Mouse (Mus musculus) ES-CJ7 (cell line): ENCODE data around the gene 6430548M08Rik.

Source experiments
- DNase-seq: peaks from one replicate; pipeline ENCODE4 v3.0.0; 2011; ENCODE audit warnings: low read depth, low spot score

Gene 6430548M08Rik

DNA sequence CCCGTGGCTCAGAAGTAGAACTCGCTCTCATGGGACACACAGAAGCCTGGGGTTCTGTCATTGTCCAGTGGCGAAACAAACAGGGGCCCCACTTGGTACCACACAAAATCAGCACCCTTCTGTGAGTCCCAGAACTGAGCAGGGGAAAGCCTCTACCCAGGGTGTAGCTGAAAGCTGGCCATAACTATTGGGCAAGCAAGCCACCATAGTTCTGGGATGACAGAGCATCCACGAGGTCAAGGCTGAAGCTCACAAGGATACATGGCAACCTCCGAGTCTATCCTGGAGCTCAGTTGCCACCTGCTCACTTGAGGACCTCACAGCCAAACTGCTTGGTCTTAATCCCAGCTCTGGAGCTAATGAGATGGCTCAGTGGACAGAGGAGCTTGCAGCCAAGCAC lies 67.3 kb downstream of the 6430548M08Rik start:
- no peak for DNase-seq

DNA sequence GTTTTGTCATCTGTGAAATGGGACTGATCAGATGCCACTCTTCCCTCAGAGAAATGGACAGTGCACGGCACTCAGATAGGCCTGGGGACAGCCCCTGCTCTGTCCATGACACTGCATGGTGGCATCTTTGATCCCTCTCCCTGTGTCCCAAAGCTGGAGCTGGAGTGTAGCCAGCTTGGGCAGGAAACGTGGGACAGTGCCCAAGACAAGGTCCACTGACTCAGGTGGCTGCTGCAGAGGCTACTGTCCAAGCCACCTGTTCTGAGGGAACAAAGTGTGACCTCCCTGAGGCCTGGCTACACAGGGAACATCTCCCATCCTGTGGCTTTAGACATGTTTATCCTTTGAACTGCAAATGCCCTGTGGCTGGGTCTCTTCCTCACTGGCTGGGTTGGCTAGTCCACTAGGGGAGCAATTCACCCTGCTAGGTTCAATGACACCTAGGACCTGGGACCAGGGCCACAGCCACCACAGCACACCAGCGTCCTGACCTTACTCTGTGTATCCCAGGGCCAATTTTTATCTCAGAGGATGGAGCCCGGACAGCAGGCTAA lies 68.0 kb downstream of the 6430548M08Rik start:
- DNase-seq = no peak

DNA sequence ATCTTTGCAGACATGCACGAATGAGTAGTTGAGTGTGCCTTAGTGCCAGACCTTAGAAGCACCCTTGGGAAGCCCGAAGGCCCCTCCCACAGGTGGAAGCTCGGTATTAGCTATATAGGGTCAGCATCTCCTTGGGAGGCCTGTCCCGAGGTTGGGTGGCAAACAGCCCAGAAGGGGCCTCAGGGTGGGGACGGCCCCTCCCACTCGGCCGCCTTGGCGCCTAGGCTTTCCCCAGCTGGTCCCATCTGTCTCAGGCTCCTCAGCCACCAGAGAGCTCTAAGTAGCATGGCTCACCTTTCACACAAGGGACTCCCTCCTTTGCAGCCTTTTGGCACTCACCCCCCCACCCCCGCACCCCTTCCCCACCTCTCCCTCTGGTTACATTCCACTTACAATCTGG lies 70.4 kb downstream of the 6430548M08Rik start:
- DNase-seq = no peak

DNA sequence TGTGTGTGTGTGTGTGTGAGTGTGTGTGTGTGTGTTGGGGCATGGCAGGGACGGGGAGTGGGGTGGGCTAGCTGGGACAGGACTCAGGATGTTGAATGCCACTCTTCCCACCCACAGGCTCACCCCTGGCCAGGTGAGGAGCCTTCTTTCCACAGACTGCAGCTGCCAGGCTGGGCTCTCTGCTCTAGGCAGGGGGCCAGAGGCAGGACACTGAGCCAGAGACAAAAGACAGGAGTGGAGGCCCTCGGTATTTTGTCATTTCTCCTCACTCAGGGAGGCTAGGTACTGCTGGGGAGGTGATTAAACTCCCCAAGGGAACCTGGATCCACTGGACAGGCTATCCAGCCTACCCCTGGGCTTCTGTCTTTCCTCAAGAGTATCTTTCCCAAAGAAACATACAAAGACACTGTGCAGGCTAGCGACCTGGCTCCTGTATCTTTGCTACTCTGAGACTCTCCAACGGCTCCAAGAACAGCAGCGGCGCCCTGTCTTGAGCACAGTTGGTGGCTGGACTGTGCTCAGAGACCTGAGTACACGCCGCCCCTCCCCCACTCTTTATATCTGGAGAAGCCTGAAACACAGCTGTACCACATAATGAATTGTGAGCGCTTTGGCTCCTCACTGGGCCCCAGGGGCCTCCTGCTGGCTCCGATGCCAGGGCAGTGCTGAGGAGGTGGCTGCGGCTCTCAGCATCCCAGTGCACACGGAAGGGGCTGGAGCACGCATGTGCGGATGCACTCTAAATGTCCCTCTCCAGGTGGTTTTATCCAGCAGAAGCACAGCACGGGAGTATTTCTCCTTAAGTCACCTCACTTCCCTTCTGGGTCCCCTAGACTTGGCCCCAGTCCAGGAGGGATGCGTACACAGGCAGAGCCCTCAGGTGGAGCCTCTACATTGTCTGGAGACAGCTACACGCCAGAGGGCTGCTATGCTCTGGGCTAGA lies 71.2 kb downstream of the 6430548M08Rik start:
- DNase-seq = no peak

DNA sequence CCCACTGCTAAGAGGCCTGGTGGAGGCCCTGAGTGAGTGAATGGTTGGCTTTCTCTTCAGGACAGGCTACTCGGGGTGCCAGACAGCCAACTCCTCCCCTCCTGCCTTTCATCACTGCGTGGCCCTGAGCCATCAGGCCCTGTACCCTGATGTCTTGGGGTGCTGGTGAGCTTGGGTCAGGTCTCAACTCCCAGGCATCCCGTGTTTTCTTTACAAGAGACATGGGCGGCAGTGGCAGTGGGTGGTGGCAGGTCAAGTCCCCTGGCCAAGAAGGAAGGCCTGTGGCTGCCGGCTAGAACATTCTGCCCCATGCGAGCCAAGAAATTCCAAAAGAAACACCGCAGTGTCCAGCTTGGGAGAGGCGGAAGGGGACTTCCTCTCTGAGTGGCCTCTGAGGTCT lies 72.5 kb downstream of the 6430548M08Rik start:
- no peak for DNase-seq

DNA sequence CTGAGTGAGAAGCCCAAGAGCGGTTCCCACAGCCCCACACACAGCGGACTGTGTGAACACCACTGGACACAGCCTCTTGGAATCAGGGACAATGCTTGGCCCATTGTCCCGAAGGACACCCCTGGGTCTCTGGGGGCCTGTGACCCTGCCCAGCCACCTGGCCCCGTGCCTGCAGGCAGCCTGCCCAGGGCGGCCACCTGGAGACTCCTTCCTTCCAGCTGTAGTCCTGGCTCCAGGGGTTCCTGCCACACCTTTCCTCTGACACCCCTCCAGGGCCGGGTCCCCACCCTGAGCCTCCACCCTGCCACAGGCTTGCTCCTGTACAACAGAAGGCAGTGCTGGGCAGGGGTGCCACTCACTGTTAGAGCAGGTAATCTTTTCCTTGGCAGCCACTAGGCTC lies 74.6 kb downstream of the 6430548M08Rik start:
- no peak for DNase-seq

DNA sequence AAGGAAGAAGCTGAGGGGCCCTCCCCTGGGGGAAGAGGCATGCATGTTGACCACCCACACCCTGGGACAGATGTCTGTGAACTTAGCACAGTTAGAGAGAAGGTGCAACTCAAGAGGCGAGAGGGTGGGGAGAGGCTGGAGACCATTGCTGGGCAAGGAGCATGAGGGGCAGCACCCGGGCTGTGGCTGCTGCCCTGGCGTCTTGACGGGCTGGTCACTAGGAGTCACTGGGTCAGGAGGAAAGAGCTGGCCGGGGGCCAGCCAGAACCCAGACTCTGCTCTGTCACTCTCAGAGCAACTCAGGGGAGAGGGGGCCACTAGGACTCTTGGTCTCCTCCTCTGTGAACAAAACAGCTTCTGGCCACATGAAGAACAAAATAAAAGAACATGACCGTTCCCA lies 75.5 kb downstream of the 6430548M08Rik start:
- no peak for DNase-seq

DNA sequence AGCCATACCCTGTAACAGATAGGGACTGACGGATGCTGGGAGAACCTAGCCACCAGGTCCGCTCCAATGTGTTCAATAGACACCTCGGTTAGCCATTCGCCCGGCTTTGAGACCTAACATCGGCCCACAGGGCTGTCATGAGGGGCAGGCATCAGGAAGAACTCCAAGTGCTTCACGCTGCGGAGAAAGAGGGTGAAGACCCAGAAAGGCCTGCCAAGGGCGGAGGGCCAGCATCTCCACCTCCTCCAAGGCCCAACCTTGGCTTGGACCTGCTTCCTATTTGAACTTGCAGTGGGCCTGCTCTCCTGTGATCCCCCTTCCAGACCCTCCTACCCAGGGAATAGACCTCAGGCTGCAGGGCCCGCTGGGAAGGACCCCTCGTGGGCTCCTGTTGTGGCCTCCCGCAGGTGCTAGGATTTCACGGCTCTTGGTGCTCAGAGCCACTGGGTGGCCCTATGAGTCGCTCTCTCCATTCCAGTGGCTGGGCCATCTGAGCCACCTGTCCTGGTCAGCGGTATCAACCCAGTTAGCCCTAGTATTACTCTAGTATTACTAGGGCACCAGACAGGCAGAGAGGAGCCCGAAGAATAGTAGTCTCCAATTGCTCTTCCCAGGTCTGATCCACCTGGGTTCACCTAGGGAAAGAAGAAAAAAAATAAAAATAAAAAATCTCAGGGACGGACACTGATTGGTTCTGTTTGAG lies 76.3 kb downstream of the 6430548M08Rik start:
- no peak for DNase-seq

DNA sequence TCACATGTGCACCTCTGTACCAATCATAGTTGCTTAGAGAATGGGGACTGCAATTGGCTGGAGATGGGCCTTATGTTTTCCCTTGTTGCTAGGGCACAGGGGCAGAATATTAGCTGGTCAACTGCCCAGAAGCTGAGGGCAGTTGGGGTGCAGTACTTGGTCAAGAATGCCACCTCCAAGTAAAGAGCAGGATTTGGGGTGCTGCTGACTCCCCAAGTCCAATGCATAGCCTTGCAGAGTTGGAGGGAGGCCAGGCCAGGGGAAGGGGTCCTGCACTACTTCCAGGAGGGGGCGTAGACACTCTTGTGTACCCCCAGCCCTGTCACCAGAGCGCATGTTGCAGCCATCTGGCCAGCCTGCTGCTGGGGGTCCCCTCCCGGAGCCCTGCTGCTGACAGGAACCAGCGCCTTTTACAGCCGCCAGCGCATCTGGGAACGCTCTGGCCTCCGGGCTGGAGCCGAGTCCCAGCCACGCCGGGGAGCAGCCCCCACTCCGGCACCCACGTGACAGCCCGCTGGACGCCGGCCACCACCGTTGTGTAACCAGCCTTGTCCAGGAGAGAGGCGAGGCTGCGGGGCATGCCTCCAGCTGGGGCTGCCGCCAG lies 77.0 kb downstream of the 6430548M08Rik start:
- DNase-seq = no peak

DNA sequence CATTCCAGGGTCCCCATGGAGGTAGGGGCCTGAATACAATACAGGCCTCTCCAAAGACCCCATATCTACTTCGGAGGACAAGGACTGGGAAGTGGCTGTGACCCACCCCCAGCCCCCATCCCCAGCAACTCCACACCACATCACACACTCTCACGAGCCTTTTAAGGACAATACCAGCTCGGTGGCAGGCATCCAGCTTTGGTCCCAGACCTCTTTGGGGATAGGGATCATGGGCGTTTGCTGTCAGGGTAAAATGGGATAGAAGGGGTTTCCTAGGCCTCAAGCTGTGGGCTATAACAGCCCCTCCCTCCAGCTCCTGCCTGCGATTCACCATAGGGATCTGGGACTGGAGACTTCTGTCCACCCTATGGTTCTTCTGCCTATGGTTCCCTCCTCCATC lies 77.7 kb downstream of the 6430548M08Rik start:
- DNase-seq = no peak

DNA sequence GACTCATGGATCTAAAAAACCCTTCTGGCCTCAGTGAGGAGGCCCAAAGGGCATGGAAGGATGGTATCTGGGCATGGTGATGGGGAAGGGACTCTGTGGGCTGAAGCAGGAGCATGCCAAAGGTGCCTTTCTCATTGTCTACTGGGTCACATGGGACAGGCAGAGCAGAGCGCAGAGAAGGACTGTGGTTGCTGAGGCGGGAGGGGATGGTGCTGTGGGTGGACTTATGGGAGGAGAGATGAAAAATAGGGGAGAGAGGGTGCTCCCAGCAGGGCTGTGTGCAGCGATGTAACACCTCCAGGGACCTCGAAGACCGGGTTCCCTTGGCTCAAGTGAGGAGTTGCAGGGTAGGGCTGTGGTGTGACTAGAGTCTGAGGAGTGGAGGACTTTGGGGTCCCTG lies 78.2 kb downstream of the 6430548M08Rik start:
- no peak for DNase-seq

DNA sequence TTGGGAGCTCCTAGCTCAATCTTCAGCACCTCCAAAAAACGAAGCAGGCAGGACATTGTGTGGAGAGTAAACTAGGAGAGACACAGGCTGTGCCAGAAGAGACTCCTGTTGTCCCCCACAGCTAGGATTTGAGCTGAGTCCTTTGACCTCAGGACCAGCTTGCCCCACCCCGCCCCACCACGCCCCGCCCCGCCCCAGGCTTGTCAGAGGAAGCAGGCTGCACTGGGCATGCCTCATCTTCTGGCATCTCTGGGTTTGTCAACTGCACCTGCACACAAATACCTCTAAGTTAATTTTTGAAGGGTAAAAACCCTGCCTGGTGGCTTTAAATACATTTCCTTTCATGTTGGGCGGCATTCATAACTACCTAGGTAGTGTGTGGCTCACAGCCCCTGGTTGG lies 87.4 kb downstream of the 6430548M08Rik start:
- DNase-seq = no peak

DNA sequence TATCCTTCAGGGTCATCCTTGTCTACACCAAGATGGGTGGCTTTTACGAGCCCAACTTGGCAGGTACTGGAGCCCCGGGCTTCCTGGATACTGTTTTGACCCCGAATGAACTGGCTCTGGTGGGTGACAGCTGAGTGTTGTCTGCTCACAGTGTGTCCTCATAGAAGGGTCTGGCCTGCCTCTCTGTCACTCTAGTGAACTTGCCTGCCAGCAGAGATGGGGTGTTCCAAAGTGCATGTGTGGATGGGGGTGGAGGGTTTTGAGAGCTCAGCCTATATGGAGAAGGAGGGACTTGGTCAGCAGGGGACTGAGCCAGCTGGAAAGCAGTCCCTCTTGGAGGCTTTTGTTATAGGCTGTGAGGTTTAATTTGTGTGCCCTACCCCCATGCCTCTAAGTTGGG lies 88.6 kb downstream of the 6430548M08Rik start:
- DNase-seq = no peak

DNA sequence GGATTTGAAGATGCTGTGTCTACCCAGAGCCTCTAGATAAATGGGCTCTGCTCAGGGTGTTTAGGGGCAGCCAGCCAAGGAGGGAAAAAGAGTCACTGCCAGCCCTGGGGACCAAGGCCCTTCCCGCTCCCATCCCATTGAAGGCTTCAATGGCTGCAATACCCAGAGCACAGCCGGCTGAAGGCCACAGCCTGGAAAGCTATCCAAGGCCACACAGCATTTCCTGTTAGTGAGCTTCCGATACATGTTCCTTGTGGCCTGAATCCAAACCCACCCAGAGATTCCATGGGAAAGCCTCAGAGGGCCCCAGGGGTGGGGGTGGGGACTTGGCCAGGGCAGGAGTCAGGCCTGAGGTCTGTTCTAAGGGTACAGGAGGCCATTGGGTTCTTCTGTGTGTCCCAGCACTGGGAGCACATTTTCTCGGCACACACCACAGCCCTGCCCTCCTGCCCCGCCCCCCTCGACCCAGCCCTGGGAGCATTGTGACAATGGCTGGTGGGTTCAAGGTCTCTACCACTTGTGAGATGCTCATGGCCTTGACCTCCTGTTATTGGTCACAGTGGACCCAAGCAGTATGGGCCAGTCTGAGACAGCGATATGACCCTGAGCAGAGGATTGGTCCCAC lies 90.9 kb downstream of the 6430548M08Rik start:
- no peak for DNase-seq

DNA sequence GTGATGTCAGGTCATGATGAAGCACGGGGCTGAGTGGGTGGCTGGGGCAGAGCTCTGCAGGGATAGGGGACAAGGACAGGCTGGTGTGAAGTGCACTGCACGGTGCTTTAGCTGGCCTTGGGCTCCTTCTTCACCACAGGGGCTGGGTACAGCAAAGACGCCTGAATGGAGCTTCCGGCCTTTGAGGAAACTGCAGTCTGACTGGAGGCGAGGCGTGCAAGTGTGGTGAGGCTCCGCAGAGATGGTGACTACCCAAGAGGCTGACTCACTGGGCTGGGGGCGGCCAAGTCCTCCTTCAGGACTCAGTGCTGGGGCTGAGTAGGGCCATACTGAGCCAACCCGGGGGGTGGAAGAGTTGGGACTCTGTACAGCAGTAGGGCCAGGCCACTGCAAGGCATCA lies 92.0 kb downstream of the 6430548M08Rik start:
- DNase-seq = no peak

DNA sequence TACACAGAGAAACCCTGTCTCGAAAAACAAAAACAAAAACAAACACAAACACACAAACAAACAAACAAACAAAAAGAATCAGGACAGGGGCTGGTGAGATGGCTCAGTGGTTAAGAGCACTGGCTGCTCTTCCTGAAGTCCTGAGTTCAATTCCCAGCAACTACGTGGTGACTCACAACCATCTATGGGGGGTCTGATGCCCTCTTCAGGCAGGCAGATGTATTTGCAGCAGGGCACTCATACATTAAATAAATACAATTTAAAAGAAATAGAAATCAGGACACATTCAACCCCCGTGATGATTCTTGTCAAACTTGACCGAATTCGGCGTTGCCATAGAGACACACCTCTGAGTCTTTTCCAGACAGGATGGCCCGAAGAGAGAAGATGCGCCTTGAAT lies 93.4 kb downstream of the 6430548M08Rik start:
- no peak for DNase-seq

DNA sequence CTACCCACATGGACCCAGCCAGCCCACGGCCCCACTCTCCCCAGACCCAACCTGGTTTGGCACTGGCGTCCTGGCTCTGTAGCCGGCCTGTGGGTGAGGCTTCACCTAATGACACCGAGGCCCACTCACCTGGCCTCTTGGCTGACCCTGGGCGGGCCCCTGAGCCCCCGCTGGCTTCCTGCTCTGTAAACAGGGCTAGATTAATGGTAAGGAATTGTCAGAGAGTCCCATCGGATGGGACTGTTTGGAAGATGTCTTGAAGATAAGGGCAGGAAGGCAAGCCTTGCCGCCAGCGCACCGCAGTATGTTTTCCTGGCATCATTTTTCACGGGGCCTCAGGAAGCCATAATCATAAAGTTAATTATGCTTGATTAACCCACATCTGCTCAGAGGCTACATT lies 94.2 kb downstream of the 6430548M08Rik start:
- DNase-seq = no peak

DNA sequence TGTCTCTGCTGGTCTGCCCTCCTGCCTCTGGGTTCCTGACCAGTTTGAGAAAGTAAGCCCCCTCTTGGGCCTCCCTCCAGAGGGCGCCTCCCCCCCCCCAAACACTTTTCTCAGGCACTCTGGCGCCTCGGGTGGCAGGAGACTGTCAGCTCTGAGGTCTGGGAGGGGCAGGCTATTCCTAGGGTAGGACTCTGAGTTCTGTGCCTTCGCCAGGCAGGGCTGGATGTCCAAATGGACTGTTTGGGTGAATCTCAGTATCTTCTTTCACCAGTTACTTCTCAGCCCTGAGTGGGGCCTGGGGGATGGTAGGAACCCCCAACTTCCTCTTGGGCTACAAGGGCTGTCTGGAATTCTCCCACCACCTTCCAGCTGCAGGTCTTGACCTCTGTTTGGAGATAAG lies 97.4 kb downstream of the 6430548M08Rik start:
- DNase-seq = peak; percentile 50

DNA sequence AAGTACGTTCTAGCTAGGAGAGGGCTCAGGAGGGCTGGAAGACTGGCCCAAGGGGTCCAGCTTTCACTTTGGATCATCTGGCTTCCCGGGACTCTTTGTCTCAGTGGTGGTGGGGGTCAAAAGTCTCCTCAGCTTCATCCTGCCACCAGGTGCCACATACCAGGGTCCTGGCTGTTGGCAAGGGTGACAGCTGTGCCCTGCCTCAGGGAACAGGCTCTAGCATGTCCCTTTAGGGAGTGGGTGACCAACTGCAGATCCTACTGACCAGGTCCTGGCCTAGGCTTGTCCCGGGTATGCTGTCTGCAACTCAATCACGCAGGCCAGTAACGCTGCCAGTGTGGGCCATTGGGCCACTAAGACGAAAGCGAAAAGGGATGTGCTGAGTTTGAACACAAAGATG lies 98.6 kb downstream of the 6430548M08Rik start:
- DNase-seq = no peak

DNA sequence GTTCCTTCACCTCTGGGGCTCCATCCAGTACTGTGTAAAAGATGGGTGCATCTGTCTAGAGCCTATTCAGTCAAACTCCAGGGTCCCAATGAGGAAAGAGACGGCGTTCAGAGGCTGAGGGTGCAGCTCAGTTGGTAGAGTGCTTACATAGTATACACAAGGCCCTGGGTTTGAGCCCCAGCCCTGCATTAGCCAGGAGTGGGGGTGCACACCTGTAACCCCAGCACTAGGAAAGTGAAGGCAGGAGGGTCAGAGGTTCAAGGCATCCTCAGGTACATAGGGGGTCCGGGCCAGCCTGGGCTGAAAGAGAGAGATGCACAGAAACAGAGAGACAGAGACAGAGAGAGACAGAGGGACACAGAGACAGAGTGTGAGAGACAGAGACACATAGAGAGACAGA lies 99.3 kb downstream of the 6430548M08Rik start:
- DNase-seq = no peak

DNA sequence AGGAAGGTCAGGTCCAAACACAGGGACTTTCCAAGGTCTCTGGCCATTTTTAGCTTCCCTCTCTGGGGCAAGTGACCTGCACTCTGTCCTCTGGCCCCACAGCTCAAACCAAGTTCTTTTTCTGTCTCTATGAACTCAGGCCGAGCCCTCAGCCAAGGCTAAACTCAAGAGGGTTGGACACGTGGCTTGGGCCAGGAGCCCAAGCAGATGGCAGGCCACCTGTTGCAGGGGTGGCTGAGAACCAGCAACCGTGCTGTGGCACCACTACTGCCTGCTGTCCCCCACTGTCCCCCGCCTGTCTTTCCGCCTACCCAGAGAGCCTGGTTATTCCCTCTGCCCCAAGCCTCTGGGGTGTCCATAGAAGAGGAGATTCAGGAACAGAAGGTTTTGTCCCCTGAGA lies 100.0 kb downstream of the 6430548M08Rik start:
- no peak for DNase-seq
